In the genomic region with DNA sequence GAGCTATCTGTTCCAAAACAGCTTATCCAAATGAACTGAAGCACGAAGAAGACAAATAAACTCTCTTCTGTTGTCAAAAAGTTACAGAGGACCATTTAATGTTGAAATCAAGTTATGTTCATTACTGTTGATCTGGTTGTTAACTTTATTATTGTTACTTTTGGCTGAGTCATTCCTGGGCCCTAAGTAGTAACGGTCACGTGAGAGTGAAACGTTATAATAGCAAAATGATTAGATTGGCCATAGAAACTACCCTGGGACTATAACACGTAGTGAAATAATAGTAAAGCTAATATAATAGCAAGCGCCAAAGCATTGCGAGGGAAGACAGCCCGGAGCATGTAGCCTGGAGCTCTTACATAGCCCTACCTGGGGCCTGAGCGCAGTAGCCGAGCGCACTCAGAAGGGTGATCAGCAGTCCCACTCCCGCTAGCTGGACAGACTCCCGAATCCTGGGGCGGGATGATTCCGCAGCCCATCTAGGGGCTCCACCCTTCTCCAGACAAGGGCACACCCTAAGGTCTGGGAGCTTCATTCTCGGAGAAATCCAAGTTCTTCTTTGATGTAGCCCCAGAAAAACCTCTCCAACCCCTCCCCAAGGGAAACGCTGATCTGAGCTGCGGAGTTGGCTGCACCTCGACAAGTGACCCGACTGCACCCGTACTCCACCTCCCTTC, we compare ENCODE assay signal across 8 mouse cellular contexts. TPM values are rescaled to one million over a fixed set of nuclear protein-coding genes. Genes with fewer than 3 reads are reported as not detected.
A peak's percentile ranks its signal among the peaks of the same experiment; 100 is the strongest.
DNase-seq lines count a peak whose midpoint lies in the region; ATAC-seq lines count a peak whose summit lies in the region.

Gene Acyp1, minus strand, starts transcription at position 630 of the 677 bp plus-strand sequence.

- no peaks in the 10 kb centered on the region for H3K36me3 ChIP-seq in hindbrain, embryonic 13.5 days
- H3K36me3 ChIP-seq in limb, embryonic 13.5 days, result no peaks in the 10 kb centered on the region
- H3K36me3 ChIP-seq in midbrain, embryonic 14.5 days (ENCODE audit: control insufficient read depth, insufficient read depth, low read length), result no peaks in the 10 kb centered on the region

- WGBS in hindbrain, embryonic 13.5 days, result 9% methylated on average over 21 of the region's 21 CpGs
- WGBS in limb, embryonic 13.5 days, result 7% methylated on average over 21 of the region's 21 CpGs
- WGBS in midbrain, embryonic 14.5 days, result 9% methylated on average over 21 of the region's 21 CpGs

- peak within 1 kb of the TSS; percentile 48 for H3K4me3 ChIP-seq in hindbrain, embryonic 13.5 days
- H3K4me3 ChIP-seq in limb, embryonic 13.5 days, result peak within 1 kb of the TSS; percentile 54
- H3K4me3 ChIP-seq in midbrain, embryonic 14.5 days (replicated peaks; ENCODE audit: low read depth, low read length), result peak within 1 kb of the TSS; percentile 51

- H3K27me3 ChIP-seq in hindbrain, embryonic 13.5 days, result peaks cover 14% of the 10 kb centered on the region
- 0 out of 2 replicates have a peak, but pooled peaks cover 4% of the 10 kb centered on the region for H3K27me3 ChIP-seq in limb, embryonic 13.5 days
- H3K27me3 ChIP-seq in midbrain, embryonic 14.5 days (ENCODE audit: control insufficient read depth, insufficient read depth, low read length), result no peaks in the 10 kb centered on the region

- no peak within 1 kb of the TSS for H3K27ac ChIP-seq in hindbrain, embryonic 13.5 days
- H3K27ac ChIP-seq in limb, embryonic 13.5 days, result peak within 1 kb of the TSS; percentile 67; the same call in 1 of the 2 replicates
- H3K27ac ChIP-seq in midbrain, embryonic 14.5 days (replicated peaks; ENCODE audit: low read depth, low read length), result no peak within 1 kb of the TSS

- no peaks in the 10 kb centered on the region for H3K9me3 ChIP-seq in hindbrain, embryonic 13.5 days
- no peaks in the 10 kb centered on the region for H3K9me3 ChIP-seq in limb, embryonic 13.5 days
- H3K9me3 ChIP-seq in midbrain, embryonic 14.5 days (ENCODE audit: control insufficient read depth, low read length), result no peaks in the 10 kb centered on the region

- DNase-seq in frontal cortex, postnatal 14 days (ENCODE audit: low spot score in 2 of 2), result no peak
- peak; percentile 44 for DNase-seq in adrenal gland, postnatal 25 days
- peak; percentile 51 to 68 for DNase-seq in gastrocnemius, adult 8-10 months (ENCODE audit: low spot score in 2 of 2)
- no peak for DNase-seq in midbrain, embryonic 14.5 days
- no peak for DNase-seq in right cerebral cortex, postnatal 14 days

- ATAC-seq in frontal cortex, adult (ENCODE audit: low TSS enrichment), result peak; percentile 41; the same call in 1 of the 2 replicates
- peak; percentile 78 for ATAC-seq in hindbrain, embryonic 13.5 days (ENCODE audit: low FRiP score)
- peak; percentile 76 for ATAC-seq in limb, embryonic 13.5 days (ENCODE audit: low FRiP score, low read depth)
- peak; percentile 50 for ATAC-seq in midbrain, embryonic 14.5 days (ENCODE audit: low FRiP score, low TSS enrichment)

- peaks cover 12% of the 10 kb centered on the region for H3K4me1 ChIP-seq in hindbrain, embryonic 13.5 days (replicated peaks)
- H3K4me1 ChIP-seq in limb, embryonic 13.5 days, result peaks cover 22% of the 10 kb centered on the region
- H3K4me1 ChIP-seq in midbrain, embryonic 14.5 days (ENCODE audit: control insufficient read depth, insufficient read depth, low read length), result peaks cover 6% of the 10 kb centered on the region; the same call in 1 of the 2 replicates

- peak within 1 kb of the TSS; percentile 79 for H3K4me2 ChIP-seq in hindbrain, embryonic 13.5 days
- peak within 1 kb of the TSS; percentile 84 for H3K4me2 ChIP-seq in limb, embryonic 13.5 days (replicated peaks)
- H3K4me2 ChIP-seq in midbrain, embryonic 14.5 days (ENCODE audit: low read length), result peak within 1 kb of the TSS; percentile 90

- H3K9ac ChIP-seq in hindbrain, embryonic 13.5 days, result peak within 1 kb of the TSS; percentile 70
- H3K9ac ChIP-seq in limb, embryonic 13.5 days, result peak within 1 kb of the TSS; percentile 75
- peak within 1 kb of the TSS; percentile 54 for H3K9ac ChIP-seq in midbrain, embryonic 14.5 days (replicated peaks; ENCODE audit: low read length)

RNA-seq across cellular contexts. Expression of gene Acyp1, which starts in this region (rescaled TPM):
- 30.2 and 42.2 TPM in 2 replicates for total RNA-seq in adrenal gland, postnatal 25 days (2021)
- total RNA-seq in gastrocnemius, adult 8-10 months (2022), result 10 to 100 TPM; 53.5 to 69.6 (median 58.9) TPM
- polyA plus RNA-seq in hindbrain, embryonic 13.5 days (2015; fragmentation: Nextera tagmentation; extraction: Ambion mirVana), result 65.8 and 72.4 TPM in 2 replicates
- 44.8 and 48.4 TPM in 2 replicates for polyA plus RNA-seq in limb, embryonic 13.5 days (2015; fragmentation: Nextera tagmentation; extraction: Ambion mirVana)
- 56.5 and 63.7 TPM in 2 replicates for polyA plus RNA-seq in midbrain, embryonic 14.5 days (2014; fragmentation: Nextera tagmentation; extraction: Ambion mirVana)

Comparison
In these comparisons a context has a peak if more than half of its experiments do, and no peak if none do; other contexts are left out.
1. DNase-seq: peak in adrenal gland, postnatal 25 days (single experiment) and gastrocnemius, adult 8-10 months (2 of 2); none in frontal cortex, postnatal 14 days (0 of 2), midbrain, embryonic 14.5 days (single experiment) and right cerebral cortex, postnatal 14 days (single experiment).
2. Peak in every context shown above with its lines, with median percentiles within 50 percentile points of each other: ATAC-seq, H3K4me2 ChIP-seq, H3K4me3 ChIP-seq and H3K9ac ChIP-seq.